Mouse (Mus musculus): Measurements from ENCODE around the gene Kcnq1. TPM values are rescaled to one million over a fixed set of nuclear protein-coding genes. Genes with fewer than 3 reads are reported as not detected.

Gene Kcnq1
- polyA plus RNA-seq, 1 experiment from 2014 or later = 0.87 TPM

DNA sequence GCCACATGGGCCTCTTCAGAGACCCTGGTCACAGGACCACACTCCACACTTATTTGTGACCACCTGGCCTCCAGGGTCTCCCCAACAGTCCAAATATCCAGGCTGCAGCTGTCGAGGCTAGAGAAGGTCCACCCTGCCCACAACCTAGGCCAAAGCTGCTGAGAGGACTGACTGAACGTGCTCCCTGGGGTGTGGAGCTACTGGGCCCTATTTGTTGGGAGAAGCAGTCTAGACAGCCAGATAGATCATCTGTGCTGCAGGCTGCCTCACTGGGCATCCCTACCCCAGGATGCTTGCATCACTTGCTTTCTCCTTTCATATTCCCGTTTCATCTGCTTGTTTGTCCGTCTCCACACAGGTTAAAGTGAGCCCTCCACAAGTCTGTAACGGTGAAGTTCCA is 356.4 kb downstream of the Kcnq1 start:
- Histone ChIP-seq H3K27ac (peak overlapping the region; percentile 44; the same call in 1 of the 2 replicates), H3K4me1 (peaks cover 54% of the 10 kb centered on the region), H3K27me3 (peaks cover 2% of the 10 kb centered on the region; the same call in 1 of the 2 replicates), H3K9me3 (peaks cover 28% of the 10 kb centered on the region), H3K4me3 (no peak overlapping the region), H3K36me3 (peaks cover 19% of the 10 kb centered on the region), H3K4me2 (replicated peaks) (no peak overlapping the region), H3K9ac (no peak overlapping the region)
- no peak for ATAC-seq (ENCODE audit: low FRiP score, low read depth)
- 79% methylated on average over 5 of the region's 5 CpGs for WGBS

DNA sequence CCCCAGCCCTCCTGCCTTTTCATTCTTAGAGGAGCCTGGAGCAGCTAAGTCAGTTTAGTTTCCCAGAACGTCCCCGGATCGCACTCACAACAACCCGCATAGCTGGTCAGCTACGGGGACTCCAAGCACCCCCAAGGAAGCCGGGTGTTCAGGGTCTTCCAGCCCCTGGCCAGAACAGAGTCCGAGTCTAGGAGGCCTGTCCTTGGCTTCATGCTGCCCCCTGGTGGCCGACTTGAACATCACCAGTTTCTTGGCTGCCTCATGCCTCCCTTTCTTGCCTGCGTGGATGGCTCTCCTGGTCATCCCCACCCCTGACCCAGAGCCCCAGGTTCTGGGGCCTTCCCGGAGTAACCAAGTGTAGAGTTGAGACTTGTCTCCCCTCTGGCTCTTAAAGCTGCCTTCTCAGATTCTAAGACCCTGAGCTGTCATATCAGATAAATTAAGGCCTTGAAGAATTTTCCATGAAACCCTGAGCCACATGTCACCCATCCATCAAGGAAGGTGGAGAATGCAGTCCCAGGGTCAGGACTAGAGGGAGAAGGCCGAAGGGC is 357.8 kb downstream of the Kcnq1 start:
- H3K9ac ChIP-seq = peak overlapping the region; percentile 54; the same call in 1 of the 2 replicates
- H3K9me3 ChIP-seq = peaks cover 25% of the 10 kb centered on the region
- H3K36me3 ChIP-seq = peaks cover 10% of the 10 kb centered on the region
- H3K4me3 ChIP-seq = no peak overlapping the region
- 38% methylated on average over 11 of the region's 11 CpGs for WGBS
- ATAC-seq (ENCODE audit: low FRiP score, low read depth) = no peak
- H3K27me3 ChIP-seq = peaks cover 2% of the 10 kb centered on the region
- H3K27ac ChIP-seq = peak overlapping the region; percentile 90
- peak overlapping the region; percentile 40 for H3K4me2 ChIP-seq (replicated peaks)
- peaks cover 61% of the 10 kb centered on the region for H3K4me1 ChIP-seq

DNA sequence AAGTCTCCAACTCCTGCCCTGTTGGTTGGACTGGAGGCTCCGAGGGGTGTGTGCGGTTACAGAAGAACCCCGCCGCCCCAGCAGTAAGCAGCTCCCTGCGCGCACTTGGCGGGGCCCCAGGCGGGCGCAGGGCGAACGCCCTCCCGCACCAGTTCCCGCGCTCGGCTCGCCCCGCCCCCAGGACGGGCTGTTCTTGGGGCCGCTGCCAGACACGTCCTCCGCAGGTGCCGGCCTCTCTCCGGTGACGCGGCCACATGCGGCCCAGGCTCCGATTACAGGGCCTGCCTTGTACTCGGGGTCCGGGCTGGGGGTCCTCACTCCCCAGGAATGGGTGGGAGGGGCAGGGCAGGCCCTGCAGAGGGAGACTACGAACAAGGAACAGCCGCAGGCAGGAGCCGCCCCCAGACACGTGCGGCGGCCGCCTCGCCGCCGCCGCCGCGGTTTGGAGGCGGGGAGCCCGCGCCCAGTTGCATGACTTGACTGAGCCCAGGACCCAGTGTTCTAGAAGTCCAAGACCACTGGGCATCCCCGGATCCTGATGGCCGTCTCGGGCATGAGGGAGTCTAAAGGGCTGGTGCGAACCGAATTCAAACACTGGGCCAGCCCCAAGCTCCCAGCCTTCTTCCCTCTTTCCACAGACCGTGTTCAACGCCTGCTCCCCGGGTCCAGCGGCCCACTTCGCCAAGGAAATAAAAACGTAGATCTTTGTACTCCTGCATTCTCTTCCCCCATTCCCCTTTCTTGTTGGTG is 358.8 kb downstream of the Kcnq1 start:
- ATAC-seq (ENCODE audit: low FRiP score, low read depth) = peak; percentile 64
- peaks cover 66% of the 10 kb centered on the region for H3K4me1 ChIP-seq
- H3K4me2 ChIP-seq (replicated peaks) = peak overlapping the region; percentile 61
- peak overlapping the region; percentile 90 for H3K27ac ChIP-seq
- H3K9ac ChIP-seq = peak overlapping the region; percentile 54
- H3K9me3 ChIP-seq = peaks cover 15% of the 10 kb centered on the region
- peak overlapping the region; percentile 32 for H3K4me3 ChIP-seq
- WGBS = 25% methylated on average over 56 of the region's 56 CpGs
- no peaks in the 10 kb centered on the region for H3K36me3 ChIP-seq
- H3K27me3 ChIP-seq = no peaks in the 10 kb centered on the region; the same call in 1 of the 2 replicates

DNA sequence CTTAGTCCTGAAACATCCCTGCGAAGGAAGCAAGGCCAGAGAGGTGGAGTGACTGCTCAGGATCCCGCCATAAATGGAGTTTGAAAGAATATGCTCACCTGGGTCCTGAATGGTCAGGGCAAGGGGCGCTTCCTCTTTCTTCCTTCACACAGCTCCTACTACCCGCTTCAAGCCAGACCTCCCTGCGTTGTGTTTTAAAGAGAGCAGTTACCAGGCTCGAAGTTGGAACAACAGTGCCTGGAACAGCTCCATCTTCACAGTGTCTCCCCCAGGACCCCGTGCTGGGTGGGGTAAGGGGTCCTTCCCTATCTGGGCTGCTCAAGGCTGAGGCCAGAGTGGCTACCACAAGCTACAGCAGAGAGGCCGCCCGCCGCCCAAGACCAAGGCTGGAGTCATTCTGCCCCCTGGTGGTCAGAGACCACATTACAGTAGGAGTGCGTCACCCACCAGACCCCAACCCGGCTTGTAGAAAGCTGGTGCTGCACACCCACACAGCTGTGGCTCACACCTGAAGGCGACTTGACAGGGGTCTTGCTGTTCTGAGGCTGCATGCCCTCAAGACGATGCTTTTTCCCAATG is 360.0 kb downstream of the Kcnq1 start:
- peaks cover 66% of the 10 kb centered on the region for H3K4me1 ChIP-seq
- no peaks in the 10 kb centered on the region for H3K36me3 ChIP-seq
- H3K4me2 ChIP-seq (replicated peaks) = peak overlapping the region; percentile 61
- peak overlapping the region; percentile 90; the same call in 1 of the 2 replicates for H3K27ac ChIP-seq
- H3K9me3 ChIP-seq = 0 out of 2 replicates have a peak, but pooled peaks cover 3% of the 10 kb centered on the region
- H3K9ac ChIP-seq = peak overlapping the region; percentile 27; the same call in 1 of the 2 replicates
- H3K27me3 ChIP-seq = no peaks in the 10 kb centered on the region; the same call in 1 of the 2 replicates
- peak; percentile 37 for ATAC-seq (ENCODE audit: low FRiP score, low read depth)
- H3K4me3 ChIP-seq = no peak overlapping the region
- 36% methylated on average over 14 of the region's 14 CpGs for WGBS

DNA sequence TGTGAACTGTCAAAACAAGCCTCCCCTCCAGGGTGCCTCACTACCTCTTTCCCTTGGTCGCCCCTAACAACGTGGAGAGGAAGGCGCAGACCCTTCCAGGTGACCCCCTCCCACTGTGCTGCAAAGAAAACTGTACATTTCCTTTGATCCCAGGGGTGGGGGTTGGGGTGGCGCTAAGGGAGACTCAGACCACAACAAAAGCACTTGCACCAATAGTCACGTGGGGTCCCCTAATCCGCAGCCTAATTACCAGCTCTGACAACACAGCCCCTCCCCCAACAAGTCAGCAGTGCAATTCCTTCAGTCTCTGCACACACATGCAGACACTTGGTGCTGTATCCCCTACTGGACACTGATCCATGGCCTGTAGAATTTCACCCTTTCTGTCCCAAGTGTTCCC is 361.6 kb downstream of the Kcnq1 start:
- peaks cover 53% of the 10 kb centered on the region for H3K4me1 ChIP-seq
- H3K4me2 ChIP-seq (replicated peaks) = no peak overlapping the region
- H3K9ac ChIP-seq = no peak overlapping the region
- 5% methylated on average over 6 of the region's 6 CpGs for WGBS
- H3K27ac ChIP-seq = no peak overlapping the region
- ATAC-seq (ENCODE audit: low FRiP score, low read depth) = no peak
- no peaks in the 10 kb centered on the region for H3K36me3 ChIP-seq
- no peaks in the 10 kb centered on the region; the same call in 1 of the 2 replicates for H3K27me3 ChIP-seq
- H3K9me3 ChIP-seq = no peaks in the 10 kb centered on the region
- no peak overlapping the region for H3K4me3 ChIP-seq

DNA sequence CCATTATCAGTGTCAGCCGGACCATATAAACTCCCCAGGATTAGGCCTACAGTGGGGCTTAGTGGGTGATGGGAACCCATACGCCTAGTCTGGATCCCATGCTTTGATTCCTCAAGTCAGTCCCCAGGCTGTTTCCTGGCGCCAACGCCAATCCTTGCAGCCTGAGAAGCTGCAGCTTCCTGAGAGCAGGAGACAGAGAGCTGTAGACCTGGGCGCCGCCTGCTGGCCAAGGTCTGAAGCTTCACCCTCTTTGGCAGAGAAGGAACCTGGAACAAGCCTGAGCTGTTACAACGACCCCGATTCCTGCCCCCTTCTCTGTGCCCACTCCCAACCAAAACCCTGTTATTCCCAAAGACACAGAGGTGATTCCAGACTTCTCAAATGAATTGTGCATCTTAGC is 363.8 kb downstream of the Kcnq1 start:
- H3K4me1 ChIP-seq = peaks cover 39% of the 10 kb centered on the region
- WGBS = 14% methylated on average over 8 of the region's 8 CpGs
- no peak overlapping the region for H3K9ac ChIP-seq
- no peaks in the 10 kb centered on the region for H3K9me3 ChIP-seq
- H3K36me3 ChIP-seq = no peaks in the 10 kb centered on the region
- 0 out of 2 replicates have a peak, but pooled peaks have one; percentile 18 for ATAC-seq (ENCODE audit: low FRiP score, low read depth)
- no peaks in the 10 kb centered on the region; the same call in 1 of the 2 replicates for H3K27me3 ChIP-seq
- no peak overlapping the region for H3K4me3 ChIP-seq
- no peak overlapping the region for H3K27ac ChIP-seq
- no peak overlapping the region for H3K4me2 ChIP-seq (replicated peaks)

DNA sequence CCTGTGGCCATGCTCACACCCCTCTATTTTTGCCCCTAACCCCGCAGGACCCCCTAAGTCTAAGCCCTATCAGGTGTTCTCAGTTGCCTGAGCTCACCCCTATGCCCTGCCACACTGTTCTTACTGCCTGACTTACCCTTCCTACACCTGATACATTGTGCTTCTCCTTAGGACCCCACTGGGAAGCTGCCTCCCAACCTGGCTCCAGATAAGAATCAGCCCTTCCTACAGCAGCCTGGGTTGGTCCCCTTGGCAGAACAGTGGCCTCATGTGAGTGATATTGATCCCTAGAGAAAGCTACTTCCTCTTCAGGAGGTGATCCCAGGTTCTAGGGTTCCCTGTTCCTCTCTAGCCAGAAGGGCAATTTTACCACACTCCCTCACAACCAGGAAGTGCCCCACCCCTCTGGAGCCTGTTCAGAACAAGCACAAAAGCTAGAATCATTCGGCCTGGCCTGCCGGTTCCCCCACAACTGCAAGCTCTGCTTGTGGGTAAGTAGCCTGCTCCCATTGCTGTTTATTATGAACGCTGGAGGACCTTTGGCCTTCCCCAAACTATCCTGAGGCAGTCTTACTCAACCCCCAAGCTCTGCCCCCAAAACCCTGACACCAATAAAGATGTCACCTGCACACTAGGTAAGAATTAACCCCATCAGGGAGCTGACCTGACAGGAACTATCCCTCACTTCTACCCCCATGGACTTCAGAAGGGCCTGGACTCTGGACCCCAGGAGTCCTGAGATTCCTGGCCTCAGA is 367.4 kb downstream of the Kcnq1 start, which contains the start of gene Slc22a18:
Gene Slc22a18 (plus strand): TSS at position 390 of the 755 bp plus-strand sequence.
- Histone ChIP-seq H3K4me2 (replicated peaks) (peak within 1 kb of the TSS; percentile 32; the same call in 1 of the 2 replicates), H3K4me3 (0 out of 2 replicates have a peak within 1 kb of the TSS, but pooled peaks have one; percentile 7), H3K36me3 (no peaks in the 10 kb centered on the region), H3K4me1 (peaks cover 12% of the 10 kb centered on the region), H3K27me3 (no peaks in the 10 kb centered on the region; the same call in 1 of the 2 replicates), H3K9ac (no peak within 1 kb of the TSS), H3K27ac (no peak within 1 kb of the TSS), H3K9me3 (no peaks in the 10 kb centered on the region)
- ATAC-seq (ENCODE audit: low FRiP score, low read depth) = no peak
- 31% methylated on average over 4 of the region's 4 CpGs for WGBS

DNA sequence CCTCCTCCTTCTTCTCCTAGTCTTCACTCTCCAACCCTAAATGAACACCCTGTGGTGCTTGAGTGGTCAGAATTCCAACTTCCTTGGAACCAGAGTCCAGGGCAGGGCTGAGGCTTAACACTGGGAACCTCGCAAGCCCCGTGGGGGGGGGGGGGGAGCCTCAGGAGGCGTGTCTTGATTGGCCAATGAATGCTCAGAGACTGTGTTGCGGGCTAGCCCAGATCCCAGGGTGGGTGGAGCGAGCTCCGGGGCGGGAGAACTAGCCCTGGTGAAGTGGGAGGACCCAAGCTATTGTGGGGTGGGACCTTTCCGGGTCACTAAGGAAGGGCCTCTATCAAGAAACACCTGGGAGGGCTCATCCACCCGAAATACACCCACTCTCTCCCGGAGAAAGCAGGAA is 368.6 kb downstream of the Kcnq1 start:
- Histone ChIP-seq H3K4me1 (peaks cover 8% of the 10 kb centered on the region), H3K27ac (no peak overlapping the region), H3K9ac (no peak overlapping the region), H3K4me2 (replicated peaks) (no peak overlapping the region), H3K9me3 (no peaks in the 10 kb centered on the region), H3K27me3 (no peaks in the 10 kb centered on the region), H3K4me3 (no peak overlapping the region), H3K36me3 (no peaks in the 10 kb centered on the region)
- ATAC-seq (ENCODE audit: low FRiP score, low read depth) = no peak
- WGBS = 32% methylated on average over 10 of the region's 10 CpGs

DNA sequence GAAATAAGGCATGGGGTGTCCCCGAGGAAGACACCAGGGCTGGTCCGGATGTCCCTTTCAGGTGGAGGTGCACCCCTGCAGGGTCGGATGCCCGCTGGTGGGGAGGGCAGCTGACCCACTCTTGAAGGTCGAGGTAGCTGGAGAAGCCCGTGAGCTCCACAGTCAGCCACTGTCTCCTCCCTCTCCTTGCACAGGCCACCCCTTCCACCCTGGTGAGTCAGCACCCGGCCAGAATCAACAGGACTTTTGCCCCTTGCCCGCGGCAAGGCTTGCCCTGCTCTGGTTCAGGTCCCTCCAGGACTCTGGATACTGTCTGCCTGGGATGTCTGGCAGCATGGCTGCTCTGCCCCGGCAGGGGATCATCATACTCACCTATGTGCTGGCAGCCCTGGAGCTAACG is 369.7 kb downstream of the Kcnq1 start:
- Histone ChIP-seq H3K4me2 (replicated peaks) (no peak overlapping the region), H3K4me3 (no peak overlapping the region), H3K4me1 (peaks cover 7% of the 10 kb centered on the region), H3K9ac (no peak overlapping the region), H3K9me3 (no peaks in the 10 kb centered on the region), H3K36me3 (no peaks in the 10 kb centered on the region), H3K27ac (no peak overlapping the region), H3K27me3 (no peaks in the 10 kb centered on the region)
- ATAC-seq (ENCODE audit: low FRiP score, low read depth) = no peak
- WGBS = 65% methylated on average over 11 of the region's 11 CpGs

Measured in limb, embryonic 13.5 days (tissue).